Mouse (Mus musculus) left cerebral cortex, adult 2 months (tissue): ENCODE measurements around the gene Exoc4. TPM values are rescaled to one million over a fixed set of nuclear protein-coding genes. Genes with fewer than 3 reads are reported as not detected.

ENCODE experiments used
- DNase-seq, 2 experiments: peaks; one replicate each; pipeline ENCODE4 v3.0.0; 2021 to 2022; ENCODE audit warnings: low spot score in 2 of 2, mixed read lengths in 1 of 2; ENCODE audit errors: extremely low spot score in 1 of 2
- H3K27ac ChIP-seq: fragments of 200-600 bp; 2 replicates; pipeline ENCODE4 v1.8.1; 2022
- H3K4me3 ChIP-seq: fragments of 200-600 bp; 2 replicates; pipeline ENCODE4 v1.8.1; 2022
- CTCF ChIP-seq: fragments of 200-600 bp; IDR thresholded peaks from 2 replicates; pipeline ENCODE4 v1.8.1; 2022; ENCODE audit warnings: antibody characterized with exemption, mild to moderate bottlenecking, moderate library complexity
- intact Hi-C: fragments of 180-260 bp; cut with DNase I; formaldehyde crosslinking; loops from one replicate; pipeline ENCODE4 v1.15.1; 2025
- total RNA-seq, 2 experiments: library from RNA; stranded (reverse); gene quantifications; 2 replicates each; pipeline ENCODE4 v1.2.3; 2021

Gene Exoc4
- total RNA-seq, 2 experiments from 2014 or later = 75.6 to 80.2 TPM

- intact Hi-C loops = no loop called here
- Histone ChIP-seq H3K27ac (peak overlapping the region; percentile 62), H3K4me3 (no peak overlapping the region)
- DNase-seq = no peak
- TF ChIP-seq CTCF = no peak
These were observed 313.0 kb downstream of the Exoc4 start for GRCm38 (mm10) chr6:33561911-33562310.

GRCm38 (mm10) chr6:33575947-33576346 is 327.1 kb downstream of the Exoc4 start:
- no peak for DNase-seq
- Histone ChIP-seq H3K4me3 (no peak overlapping the region), H3K27ac (no peak overlapping the region)
- TF ChIP-seq CTCF = no peak
- intact Hi-C loops = no loop called here

- intact Hi-C loops = no loop called here
- no peak for TF ChIP-seq CTCF
- no peak overlapping the region for H3K27ac ChIP-seq
- no peak for DNase-seq
- H3K4me3 ChIP-seq = no peak overlapping the region
These were observed 359.6 kb downstream of the Exoc4 start for GRCm38 (mm10) chr6:33608469-33608868.

- no peak for TF ChIP-seq CTCF
These were observed 365.1 kb downstream of the Exoc4 start for GRCm38 (mm10) chr6:33613978-33614377.

GRCm38 (mm10) chr6:33618590-33618989 is 369.7 kb downstream of the Exoc4 start:
- no peak for TF ChIP-seq CTCF
- Histone ChIP-seq H3K27ac (no peak overlapping the region), H3K4me3 (no peak overlapping the region)
- DNase-seq = no peak
- intact Hi-C loops = no loop called here

More at GRCm38 (mm10) chr6:33613978-33614377, 365.1 kb downstream of the Exoc4 start:
- H3K27ac ChIP-seq = no peak overlapping the region
- no peak overlapping the region for H3K4me3 ChIP-seq
- intact Hi-C loops = no loop called here
- DNase-seq = no peak

- no peak overlapping the region for H3K4me3 ChIP-seq
- DNase-seq = no peak
- TF ChIP-seq CTCF = no peak
- H3K27ac ChIP-seq = no peak overlapping the region
- intact Hi-C loops = no loop called here
These were observed 371.8 kb downstream of the Exoc4 start for GRCm38 (mm10) chr6:33620701-33621100.

GRCm38 (mm10) chr6:33625931-33626330 is 377.0 kb downstream of the Exoc4 start:
- no peak overlapping the region for H3K4me3 ChIP-seq
- intact Hi-C loops = no loop called here
- TF ChIP-seq CTCF = no peak
- no peak for DNase-seq
- H3K27ac ChIP-seq = no peak overlapping the region

- intact Hi-C loops = no loop called here
- no peak for TF ChIP-seq CTCF
- Histone ChIP-seq H3K27ac (no peak overlapping the region), H3K4me3 (no peak overlapping the region)
- DNase-seq = no peak
These were observed 382.2 kb downstream of the Exoc4 start for GRCm38 (mm10) chr6:33631133-33631532.

- intact Hi-C loops = no loop called here
- H3K27ac ChIP-seq = no peak overlapping the region
- H3K4me3 ChIP-seq = no peak overlapping the region
- no peak for TF ChIP-seq CTCF
- no peak for DNase-seq
These were observed 388.3 kb downstream of the Exoc4 start for GRCm38 (mm10) chr6:33637192-33637591.

- peak; percentile 36 to 43 for DNase-seq
- Histone ChIP-seq H3K27ac (no peak overlapping the region), H3K4me3 (no peak overlapping the region)
- TF ChIP-seq CTCF = peak; percentile 75
- intact Hi-C loops = no loop called here
These were observed 433.1 kb downstream of the Exoc4 start for GRCm38 (mm10) chr6:33681778-33682640.

- intact Hi-C loops = no loop called here
- H3K4me3 ChIP-seq = no peak overlapping the region
- no peak for DNase-seq
- no peak for TF ChIP-seq CTCF
- H3K27ac ChIP-seq = no peak overlapping the region
These were observed 434.6 kb downstream of the Exoc4 start for GRCm38 (mm10) chr6:33683533-33683932.

GRCm38 (mm10) chr6:33685321-33685720 is 436.4 kb downstream of the Exoc4 start:
- DNase-seq = no peak
- intact Hi-C loops = no loop called here
- Histone ChIP-seq H3K4me3 (no peak overlapping the region), H3K27ac (no peak overlapping the region)
- no peak for TF ChIP-seq CTCF

- intact Hi-C loops = loop anchor here (5.0 kb wide), 1 partner anchor 237 kb away; no protein-coding TSS in a partner anchor
- H3K27ac ChIP-seq = no peak overlapping the region; the same call in 1 of the 2 replicates
- TF ChIP-seq CTCF = no peak
- H3K4me3 ChIP-seq = no peak overlapping the region
- no peak for DNase-seq
These were observed 441.7 kb downstream of the Exoc4 start for GRCm38 (mm10) chr6:33690601-33691000.
